Mouse (Mus musculus) brain, embryonic 14.5 days (tissue): ENCODE measurements around the gene Prdx2.

Source experiments
- CTCF ChIP-seq: fragments of 200-500 bp; IDR thresholded peaks from 2 replicates; pipeline ENCODE4 v1.5.1; 2012; ENCODE audit warnings: inconsistent platforms, mild to moderate bottlenecking, moderate library complexity, borderline replicate concordance; ENCODE audit not compliant: insufficient read depth, insufficient read length; ENCODE audit errors: extremely low read depth
- POLR2A ChIP-seq: fragments of 200-500 bp; IDR thresholded peaks from 2 replicates; pipeline ENCODE4 v1.6.1; 2012; ENCODE audit warnings: mild to moderate bottlenecking, inconsistent platforms, borderline replicate concordance; ENCODE audit not compliant: poor library complexity, insufficient read depth, insufficient read length, severe bottlenecking; ENCODE audit errors: extremely low read depth

DNA sequence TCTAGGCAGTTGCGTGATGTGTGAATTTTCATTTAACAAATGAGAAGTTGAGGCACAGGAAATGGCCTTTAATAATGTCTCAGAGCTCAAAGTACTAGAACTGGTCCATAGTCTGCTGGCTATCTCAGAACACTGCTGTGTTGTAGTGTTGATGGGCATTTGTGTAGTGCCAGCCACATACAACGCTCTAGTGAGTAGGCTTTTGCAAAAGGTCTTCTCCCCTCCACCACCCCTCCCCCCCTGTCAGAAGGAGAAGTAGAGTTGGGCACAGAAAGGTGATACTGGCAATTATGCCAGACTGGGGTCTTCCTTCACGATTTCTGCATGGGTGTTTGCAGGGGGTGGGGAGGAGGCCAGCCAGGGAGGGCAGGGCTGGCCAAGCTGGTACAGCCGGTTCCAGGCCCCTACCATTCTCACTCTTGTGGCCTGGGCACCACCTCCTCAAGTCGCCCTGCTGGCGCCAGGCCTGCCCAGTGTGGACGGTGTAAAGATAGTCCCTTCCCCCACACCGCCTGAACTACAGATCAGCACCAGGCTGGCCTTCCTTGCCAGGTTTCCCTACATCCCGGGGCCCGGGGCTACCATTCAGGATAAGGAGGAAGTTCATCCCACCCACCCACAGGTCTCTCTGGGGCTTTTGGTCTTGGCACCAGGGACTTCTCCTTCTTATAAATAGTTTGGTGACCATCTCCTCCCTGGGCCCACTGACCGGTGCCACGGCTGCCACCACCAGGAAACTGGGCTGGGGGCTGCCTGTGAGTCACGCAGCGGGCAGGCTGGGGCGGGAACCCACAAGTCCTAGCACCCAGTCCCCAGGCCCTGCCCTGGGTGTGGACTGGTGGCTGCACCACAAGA is 12.5 kb downstream of the Prdx2 start:
- no peak for TF ChIP-seq CTCF
- TF ChIP-seq POLR2A: no peak
